Mouse (Mus musculus) liver, embryonic 14.5 days (tissue): ENCODE results near the gene Cd55. TPM values are rescaled to one million over a fixed set of nuclear protein-coding genes. Genes with fewer than 3 reads are reported as not detected.

Experiments used
- ATAC-seq: fragments of 200-750 bp; cut with Nextera tagmentation; 2 replicates; pipeline ENCODE4 v1.8.0; 2017; ENCODE audit warnings: moderate number of reproducible peaks, mild to moderate bottlenecking, moderate library complexity; ENCODE audit not compliant: insufficient read depth
- DNase-seq, 3 experiments: peaks; one replicate each; pipeline ENCODE4 v3.0.0-alpha.2; 2012 to 2013; ENCODE audit warnings: low read depth in 3 of 3, low spot score in 3 of 3
- H3K27ac ChIP-seq: fragments of 300-500 bp; sonication (generic); 2 replicates; pipeline ENCODE4 v1.5.1; 2014; ENCODE audit warnings: moderate library complexity, mild to moderate bottlenecking, control low read depth, inconsistent platforms
- H3K27me3 ChIP-seq: fragments of 300-500 bp; sonication (generic); 2 replicates; pipeline ENCODE4 v1.6.1; 2014; ENCODE audit warnings: mild to moderate bottlenecking, low read length, moderate library complexity; ENCODE audit not compliant: control insufficient read depth, insufficient read depth
- H3K36me3 ChIP-seq: fragments of 300-500 bp; sonication (generic); replicated peaks from 2 replicates; pipeline ENCODE4 v1.6.1; 2014; ENCODE audit warnings: low read depth; ENCODE audit not compliant: control insufficient read depth, insufficient read depth
- H3K4me1 ChIP-seq, 2 experiments: fragments of 200-500 bp in 1 of 2; fragments of 300-500 bp in 1 of 2; sonication (generic) in 1 of 2; replicated peaks; 2 replicates each; pipeline ENCODE4 v1.6.1; 2012 to 2014; ENCODE audit warnings: antibody characterized with exemption in 1 of 2, inconsistent platforms in 1 of 2, low read length in 1 of 2; ENCODE audit not compliant: control insufficient read depth in 2 of 2, insufficient read depth in 2 of 2
- H3K4me2 ChIP-seq: fragments of 300-500 bp; sonication (generic); 2 replicates; pipeline ENCODE4 v1.6.1; 2014; ENCODE audit warnings: low read depth, mild to moderate bottlenecking, control low read depth, moderate library complexity
- H3K4me3 ChIP-seq, 2 experiments: fragments of 200-500 bp in 1 of 2; fragments of 300-500 bp in 1 of 2; sonication (generic) in 1 of 2; 2 replicates each; pipeline ENCODE4 v1.5.1; 2012 to 2014; ENCODE audit warnings: low read depth in 2 of 2, low read length in 2 of 2, mild to moderate bottlenecking in 2 of 2, control low read depth in 1 of 2, inconsistent platforms in 1 of 2, moderate library complexity in 1 of 2; ENCODE audit not compliant: insufficient read depth in 1 of 2
- H3K9ac ChIP-seq: fragments of 300-500 bp; sonication (generic); replicated peaks from 2 replicates; pipeline ENCODE4 v1.6.1; 2014; ENCODE audit warnings: mild to moderate bottlenecking, control low read depth, moderate library complexity
- H3K9me3 ChIP-seq: fragments of 300-500 bp; sonication (generic); 2 replicates; pipeline ENCODE4 v1.6.1; 2016; ENCODE audit warnings: low read length, mixed read lengths; ENCODE audit not compliant: control insufficient read depth
- CTCF ChIP-seq: IDR thresholded peaks from 2 replicates; pipeline ENCODE4 v1.5.1; 2016; ENCODE audit warnings: antibody characterized with exemption, low read depth, control low read depth
- EP300 ChIP-seq: IDR thresholded peaks from 2 replicates; pipeline ENCODE4 v1.6.1; 2016; ENCODE audit warnings: antibody characterized with exemption, low read depth
- WGBS: fragments of 180-500 bp; shearing (Covaris S2); extraction: QIAGEN DNeasy Blood & Tissue Kit; methylation state at CpG from one replicate; pipeline ENCODE4 v1.1.7; 2014; ENCODE audit not compliant: insufficient replicate concordance; 5-methylcytosine and 5-hydroxymethylcytosine counted together
- polyA plus RNA-seq, 2 experiments: library from polyadenylated mRNA; depleted of rRNA in 1 of 2; stranded (reverse) in 1 of 2; unstranded in 1 of 2; fragments of >200 nt; fragmentation: Nextera tagmentation in 1 of 2; extraction: Ambion mirVana in 1 of 2; gene quantifications; 2 replicates each; pipeline versions ENCODE4 v1.2.1 to v1.2.3; 2012 to 2014

The Cd55 gene
- polyA plus RNA-seq, 2 experiments = 15.9 to 19.6 TPM

DNA sequence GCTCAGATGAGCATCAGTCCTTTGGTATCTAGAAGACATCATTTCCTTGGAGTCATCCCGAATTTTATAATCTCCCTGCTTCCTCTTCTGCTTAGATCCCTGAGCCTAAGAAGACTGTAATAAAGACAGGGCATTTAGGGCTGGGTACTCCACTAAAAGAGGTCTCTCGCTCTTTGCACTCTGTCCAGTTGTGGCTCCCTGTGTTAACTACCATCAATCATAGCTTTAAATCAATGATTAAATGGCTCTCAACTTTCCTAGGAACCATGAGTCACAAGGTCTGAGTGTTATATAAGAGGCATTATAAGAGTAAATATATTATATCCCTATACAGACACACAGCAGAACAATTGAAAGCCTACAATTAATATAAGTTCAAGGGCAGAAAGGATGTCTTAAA is 22.8 kb upstream of the Cd55 start:
- WGBS = 48% methylated on average over 2 of the region's 2 CpGs
- no peak overlapping the region for H3K27ac ChIP-seq
- no peaks in the 10 kb centered on the region for H3K36me3 ChIP-seq
- no peak for DNase-seq
- no peak for ATAC-seq
- H3K4me3 ChIP-seq = no peak overlapping the region
- no peaks in the 10 kb centered on the region for H3K9me3 ChIP-seq
- peaks cover 4 to 5% of the 10 kb centered on the region in 2 experiments; a peak in 2 of 4 replicates for H3K4me1 ChIP-seq
- H3K27me3 ChIP-seq = no peaks in the 10 kb centered on the region
- TF ChIP-seq CTCF (no peak), EP300 (no peak)
- no peak overlapping the region for H3K9ac ChIP-seq
- H3K4me2 ChIP-seq = no peak overlapping the region

- 39% methylated on average over 6 of the region's 6 CpGs for WGBS
- ATAC-seq (no peak), DNase-seq (no peak)
- Histone ChIP-seq H3K4me3 (no peak overlapping the region), H3K4me2 (no peak overlapping the region), H3K27ac (no peak overlapping the region), H3K27me3 (no peaks in the 10 kb centered on the region), H3K4me1 (0 out of 4 replicates have a peak, but pooled peaks cover 0 to 1% of the 10 kb centered on the region in 2 experiments), H3K36me3 (no peaks in the 10 kb centered on the region), H3K9me3 (no peaks in the 10 kb centered on the region), H3K9ac (no peak overlapping the region)
- no peak for TF ChIP-seq EP300
- no peak for TF ChIP-seq CTCF
Measured at GRCm38 (mm10) chr1:130474936-130475335, 12.4 kb upstream of the Cd55 start.

DNA sequence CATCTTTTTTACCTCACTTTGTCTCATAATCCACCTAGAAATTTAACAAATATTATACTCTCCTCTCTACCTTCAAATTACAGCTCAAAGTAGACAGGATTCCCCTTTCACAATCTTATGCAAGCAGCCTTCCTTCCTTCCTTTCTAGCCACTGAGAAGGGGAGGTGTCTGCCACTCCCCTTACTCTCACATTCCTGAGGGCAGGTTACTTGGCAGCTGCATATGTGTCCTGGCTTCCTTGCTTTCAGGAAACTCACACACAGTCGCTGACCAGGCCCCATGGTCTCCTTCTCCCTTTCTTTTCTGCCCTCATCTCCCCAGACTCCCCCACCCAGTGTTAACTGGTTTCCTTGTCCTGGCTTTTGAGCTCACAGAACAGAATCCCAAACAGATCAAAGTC is 11.7 kb upstream of the Cd55 start:
- H3K36me3 ChIP-seq = no peaks in the 10 kb centered on the region
- no peak overlapping the region for H3K27ac ChIP-seq
- no peak overlapping the region for H3K4me3 ChIP-seq
- WGBS = 5% methylated on average over 1 of the region's 1 CpGs
- ATAC-seq (no peak), DNase-seq (no peak)
- no peak overlapping the region for H3K9ac ChIP-seq
- no peak overlapping the region for H3K4me2 ChIP-seq
- no peak for TF ChIP-seq CTCF
- no peaks in the 10 kb centered on the region for H3K9me3 ChIP-seq
- H3K4me1 ChIP-seq = 0 out of 4 replicates have a peak, but pooled peaks cover 0 to 1% of the 10 kb centered on the region in 2 experiments
- no peaks in the 10 kb centered on the region for H3K27me3 ChIP-seq

GRCm38 (mm10) chr1:130470074-130470473 is 7.5 kb upstream of the Cd55 start:
- WGBS = 66% methylated on average over 4 of the region's 4 CpGs
- H3K9me3 ChIP-seq = no peaks in the 10 kb centered on the region

GRCm38 (mm10) chr1:130467453-130467852 is 4.9 kb upstream of the Cd55 start:
- no peak for ATAC-seq
- DNase-seq = no peak

More at GRCm38 (mm10) chr1:130470074-130470473, 7.5 kb upstream of the Cd55 start:
- Histone ChIP-seq H3K27me3 (no peaks in the 10 kb centered on the region), H3K9ac (no peak overlapping the region), H3K4me1 (0 out of 4 replicates have a peak, but pooled peaks cover 0 to 1% of the 10 kb centered on the region in 2 experiments), H3K4me3 (no peak overlapping the region), H3K36me3 (no peaks in the 10 kb centered on the region), H3K27ac (no peak overlapping the region), H3K4me2 (no peak overlapping the region)
- ATAC-seq (no peak), DNase-seq (no peak)
- no peak for TF ChIP-seq CTCF
- no peak for TF ChIP-seq EP300

More at GRCm38 (mm10) chr1:130467453-130467852, 4.9 kb upstream of the Cd55 start:
- Histone ChIP-seq H3K27me3 (no peaks in the 10 kb centered on the region), H3K36me3 (no peaks in the 10 kb centered on the region), H3K4me2 (no peak overlapping the region), H3K27ac (no peak overlapping the region), H3K9ac (no peak overlapping the region), H3K4me1 (peaks cover 7 to 11% of the 10 kb centered on the region in 2 experiments), H3K9me3 (no peaks in the 10 kb centered on the region), H3K4me3 (no peak overlapping the region)
- 69% methylated on average over 1 of the region's 2 CpGs for WGBS
- TF ChIP-seq CTCF (no peak), EP300 (no peak)
